Mouse (Mus musculus): ENCODE results near the gene Ifi44. TPM values are rescaled to one million over a fixed set of nuclear protein-coding genes. Genes with fewer than 3 reads are reported as not detected.

Gene Ifi44
- total RNA-seq (2022): not detected

- no peak for DNase-seq (ENCODE audit: low spot score in 2 of 2)
Observed at GRCm38 (mm10) chr3:151749737-151750136, at the start of gene Ifi44. Gene Ifi44 (minus strand): TSS chr3:151749960.

GRCm38 (mm10) chr3:151788622-151789021 lies 38.9 kb upstream of the Ifi44 start:
- DNase-seq (ENCODE audit: low spot score in 2 of 2): no peak

- no peak for DNase-seq (ENCODE audit: low spot score in 2 of 2)
Observed at GRCm38 (mm10) chr3:151775089-151775488, 25.3 kb upstream of the Ifi44 start.

- peak in 1 of 2 experiments; percentile 12 for DNase-seq (ENCODE audit: low spot score in 2 of 2)
Observed at GRCm38 (mm10) chr3:151771074-151771473, 21.3 kb upstream of the Ifi44 start.

- DNase-seq (ENCODE audit: low spot score in 2 of 2): no peak
Observed at GRCm38 (mm10) chr3:151748514-151748913, 1.2 kb downstream of the Ifi44 start.

GRCm38 (mm10) chr3:151746058-151746457 lies 3.7 kb downstream of the Ifi44 start:
- no peak for DNase-seq (ENCODE audit: low spot score in 2 of 2)

GRCm38 (mm10) chr3:151742223-151742622 lies 7.5 kb downstream of the Ifi44 start:
- DNase-seq (ENCODE audit: low spot score in 2 of 2): no peak

GRCm38 (mm10) chr3:151716246-151716645 lies 33.5 kb downstream of the Ifi44 start:
- DNase-seq (ENCODE audit: low spot score in 2 of 2): no peak

GRCm38 (mm10) chr3:151707335-151707734 lies 42.4 kb downstream of the Ifi44 start:
- no peak for DNase-seq (ENCODE audit: low spot score in 2 of 2)

Other genes starting within 250 kb of the Ifi44 start
- gene Ifi44l, start 12.9 kb upstream of the Ifi44 start, total RNA-seq (2022): not detected
- gene Ptgfr, start 87.7 kb upstream of the Ifi44 start, total RNA-seq (2022): 1 to 10 TPM; 1.5 to 2.4 (median 2.1) TPM

All from gastrocnemius, adult 8-10 months (tissue).